Mouse (Mus musculus): ENCODE measurements around the gene Ccdc57.

The Ccdc57 gene

DNA sequence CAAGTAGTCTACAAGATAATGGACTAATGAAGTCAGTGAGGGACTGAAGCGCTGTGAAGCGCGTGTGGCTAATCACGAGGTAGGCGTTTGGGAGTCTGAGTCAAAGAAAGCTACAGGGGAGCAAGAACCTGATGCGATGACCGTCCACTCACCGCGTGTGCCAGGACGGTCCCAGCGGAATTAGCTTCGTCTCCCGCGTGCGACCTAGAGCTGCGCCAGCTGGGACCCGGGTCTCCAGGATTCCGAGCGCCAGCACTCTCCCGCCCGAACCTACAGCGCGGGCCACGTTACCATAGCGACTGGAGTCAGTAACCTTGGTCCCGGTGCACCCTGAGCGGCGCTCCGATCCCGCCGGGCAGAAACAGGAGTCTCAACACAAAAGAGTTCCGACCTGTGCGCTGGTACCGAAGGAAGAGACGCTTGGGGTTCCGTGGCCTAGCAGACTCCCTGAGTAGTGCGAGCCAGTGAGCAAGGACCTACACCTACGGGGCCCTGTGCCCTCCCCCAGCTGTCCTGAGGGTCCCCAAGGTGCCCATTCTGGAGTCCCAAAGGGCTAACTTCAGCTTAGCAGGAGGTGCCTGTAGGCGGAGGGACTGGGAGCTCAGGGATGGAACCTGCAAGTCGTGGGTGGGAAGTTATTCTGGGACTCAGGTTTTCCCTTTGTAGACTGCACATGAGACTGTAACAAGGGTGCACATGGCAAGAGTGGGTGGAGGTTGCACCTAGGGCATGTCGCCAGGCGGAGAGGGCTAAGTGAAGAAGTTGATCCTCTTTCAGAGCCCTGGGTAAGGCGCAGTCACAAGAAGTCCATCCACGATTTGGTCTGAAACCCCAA, at the start of gene Ccdc57:
Gene Ccdc57 (minus strand): TSS at position 309 of the 835 bp plus-strand sequence.
- DNase-seq: peak; percentile 88

DNA sequence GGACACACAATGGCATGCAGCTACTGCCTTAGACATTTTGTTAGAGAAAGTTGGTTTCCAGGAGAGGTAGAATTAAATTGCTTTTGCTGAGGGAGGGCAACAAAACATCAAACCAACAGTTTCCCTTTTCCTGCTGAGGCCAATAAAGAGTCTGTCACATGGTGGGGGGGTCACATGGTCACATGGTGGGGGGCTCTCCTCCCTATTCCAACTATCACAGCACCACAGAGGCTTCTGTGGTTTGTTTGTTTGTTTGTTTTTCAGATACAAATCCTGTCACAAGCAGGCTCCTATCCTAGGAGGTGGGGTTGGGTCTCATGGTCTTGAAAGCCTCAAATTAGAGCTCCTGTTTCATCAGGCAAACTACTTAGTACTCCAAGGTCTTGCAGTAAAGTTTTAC, 49.8 kb upstream of the Ccdc57 start:
- no peak for DNase-seq

DNA sequence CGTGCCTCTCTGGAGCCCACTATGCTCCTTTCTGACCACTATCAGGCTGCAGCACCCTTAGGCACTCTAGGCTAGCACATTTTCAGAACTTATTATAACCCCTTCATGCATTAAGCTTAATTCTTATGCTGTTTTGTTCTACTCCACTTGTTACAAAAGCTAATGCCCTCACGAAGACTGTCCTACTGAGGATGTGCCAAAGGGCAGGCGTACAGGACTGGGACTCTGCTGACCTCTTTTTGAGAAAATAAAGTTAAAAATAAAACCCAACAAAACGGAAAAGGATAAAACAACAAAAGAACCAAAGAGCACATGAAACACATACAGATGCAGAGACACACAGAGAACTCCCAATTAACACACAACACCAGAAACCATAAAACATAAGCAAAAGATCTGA, 49.0 kb upstream of the Ccdc57 start:
- no peak for DNase-seq

DNA sequence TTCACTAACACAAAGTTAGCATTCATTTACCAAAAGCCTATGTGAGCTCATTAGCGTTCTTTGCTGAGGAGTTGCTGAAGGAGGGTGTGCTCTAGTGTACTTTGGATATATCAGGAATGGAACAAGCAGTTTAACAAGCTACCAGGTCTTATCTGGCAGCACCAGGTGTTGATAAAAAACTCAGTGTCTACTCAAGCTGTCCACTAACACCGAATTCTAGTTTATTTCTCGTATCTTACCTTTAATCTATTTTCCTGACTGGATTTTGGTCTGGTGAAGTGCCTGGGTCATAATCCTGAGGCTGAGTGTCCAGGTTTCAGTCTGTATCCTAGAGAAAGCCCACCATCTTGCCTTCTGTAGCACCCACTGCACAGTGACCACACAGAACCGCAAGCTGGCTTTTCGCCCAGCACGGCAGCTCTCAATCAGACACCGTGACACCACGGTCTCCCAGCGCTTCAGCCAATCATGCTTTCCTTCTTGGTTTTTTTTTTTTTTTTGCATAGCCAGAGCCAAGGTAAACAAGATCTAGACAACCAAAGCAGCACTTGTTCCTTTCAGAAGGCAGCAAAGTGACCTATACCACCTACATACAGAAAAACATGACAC, 47.9 kb upstream of the Ccdc57 start:
- no peak for DNase-seq

DNA sequence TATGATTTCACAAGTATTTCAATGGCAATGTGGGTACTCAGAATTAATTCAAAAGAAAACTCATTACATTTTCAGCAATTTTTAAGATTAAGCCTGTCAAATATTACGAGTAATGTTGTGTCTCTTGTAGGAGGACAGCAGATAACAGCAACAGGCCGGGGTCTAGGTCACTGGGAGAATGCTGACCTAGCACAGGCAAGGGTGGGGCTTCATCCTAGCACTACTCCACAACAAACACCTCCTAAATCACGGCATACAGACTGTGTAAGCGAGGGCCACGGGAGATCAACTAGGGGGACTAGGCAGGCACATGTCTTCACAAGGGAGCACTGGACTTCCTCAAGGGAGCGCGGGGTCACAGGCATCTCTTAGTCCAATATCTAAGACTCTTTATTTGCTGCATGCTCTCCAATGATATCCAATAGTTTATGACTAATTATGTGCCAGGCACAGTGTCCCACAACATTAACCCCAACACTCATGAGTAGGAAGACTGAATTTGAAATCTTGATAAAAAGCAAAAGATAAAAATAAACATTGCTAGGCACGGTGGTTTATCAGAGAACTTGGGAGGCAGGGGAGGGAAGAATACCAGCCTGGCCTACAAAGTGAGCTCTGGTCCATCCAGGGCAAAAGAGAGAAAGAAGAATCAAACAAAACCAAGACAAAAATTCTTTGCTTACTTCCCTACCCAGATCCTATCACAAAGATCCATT, 47.2 kb upstream of the Ccdc57 start:
- DNase-seq: no peak

DNA sequence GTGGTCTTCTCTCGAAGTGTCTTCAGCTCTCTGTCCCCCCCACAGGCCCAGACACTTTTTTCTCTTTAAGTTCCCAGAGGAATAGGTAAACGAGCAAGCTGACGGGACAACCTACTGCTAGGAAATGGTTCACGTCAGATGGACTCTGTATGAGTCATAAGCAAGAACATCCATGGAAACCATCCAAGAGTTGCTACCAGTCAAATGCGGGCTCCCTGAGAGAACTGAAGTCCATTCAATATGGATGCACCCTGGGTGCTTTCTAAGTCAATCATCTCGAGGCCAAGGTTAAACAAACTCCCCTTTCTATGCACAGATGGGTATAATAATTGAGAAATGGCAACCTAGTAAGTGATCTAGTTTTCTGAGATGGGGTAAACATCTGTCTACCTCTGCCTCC, 40.6 kb upstream of the Ccdc57 start:
- no peak for DNase-seq

DNA sequence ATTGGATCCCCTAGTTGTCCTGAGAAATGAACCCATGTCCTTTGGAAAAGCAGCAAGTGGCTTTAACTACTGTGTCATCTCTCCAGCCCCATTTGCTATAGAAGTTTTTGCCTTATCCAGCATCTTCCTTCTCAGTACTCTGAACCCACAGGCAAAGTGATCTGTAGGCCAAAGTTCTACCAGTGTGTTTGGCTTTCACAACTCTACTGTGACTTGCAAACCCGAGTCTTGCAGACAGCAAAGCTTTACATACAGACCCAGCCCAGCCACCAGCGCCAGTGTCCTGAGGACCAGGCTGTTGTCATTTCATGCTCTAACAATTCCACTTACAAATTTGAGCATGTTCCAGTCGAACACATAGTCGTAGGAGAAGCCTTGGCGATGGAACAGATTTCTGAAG, 38.6 kb upstream of the Ccdc57 start:
- DNase-seq: no peak

DNA sequence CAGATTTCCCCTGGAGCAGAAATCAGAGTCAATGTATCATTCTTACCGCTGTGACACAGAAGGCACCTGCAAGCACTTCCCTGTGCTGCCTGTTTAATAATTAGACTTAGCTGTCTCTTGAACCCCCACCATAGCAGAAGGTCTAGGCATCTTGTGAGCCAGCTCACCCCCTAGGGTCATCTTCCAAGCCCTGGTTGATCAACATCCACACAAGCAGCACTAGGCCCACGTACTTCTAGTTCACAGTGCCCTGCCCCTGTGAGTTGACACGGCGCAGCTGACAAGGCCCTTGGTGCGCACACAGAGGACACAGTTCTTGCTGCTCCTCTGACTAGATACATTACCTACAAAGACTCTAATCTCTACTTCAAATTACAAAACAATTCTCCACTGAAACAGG, 37.1 kb upstream of the Ccdc57 start:
- DNase-seq: no peak

DNA sequence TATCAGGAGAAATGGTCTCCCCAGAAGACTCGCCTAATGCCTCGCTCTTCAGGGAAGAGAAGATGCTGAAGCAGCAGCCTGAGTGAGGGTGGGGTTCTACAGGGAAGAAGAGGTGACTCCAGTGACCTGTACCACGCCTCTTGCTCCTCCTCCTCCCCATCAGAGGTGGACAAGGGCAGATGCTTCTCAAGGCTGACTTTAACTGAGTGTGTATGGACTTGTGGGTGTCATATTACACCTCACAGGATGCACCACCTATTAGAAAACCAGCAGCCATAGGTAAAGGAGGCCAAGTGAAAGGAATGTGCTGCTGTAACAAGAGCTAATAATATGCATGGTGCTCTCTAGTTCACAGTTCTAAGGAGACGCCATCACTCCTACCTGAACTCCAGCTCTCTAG, 32.9 kb upstream of the Ccdc57 start:
- DNase-seq: no peak

DNA sequence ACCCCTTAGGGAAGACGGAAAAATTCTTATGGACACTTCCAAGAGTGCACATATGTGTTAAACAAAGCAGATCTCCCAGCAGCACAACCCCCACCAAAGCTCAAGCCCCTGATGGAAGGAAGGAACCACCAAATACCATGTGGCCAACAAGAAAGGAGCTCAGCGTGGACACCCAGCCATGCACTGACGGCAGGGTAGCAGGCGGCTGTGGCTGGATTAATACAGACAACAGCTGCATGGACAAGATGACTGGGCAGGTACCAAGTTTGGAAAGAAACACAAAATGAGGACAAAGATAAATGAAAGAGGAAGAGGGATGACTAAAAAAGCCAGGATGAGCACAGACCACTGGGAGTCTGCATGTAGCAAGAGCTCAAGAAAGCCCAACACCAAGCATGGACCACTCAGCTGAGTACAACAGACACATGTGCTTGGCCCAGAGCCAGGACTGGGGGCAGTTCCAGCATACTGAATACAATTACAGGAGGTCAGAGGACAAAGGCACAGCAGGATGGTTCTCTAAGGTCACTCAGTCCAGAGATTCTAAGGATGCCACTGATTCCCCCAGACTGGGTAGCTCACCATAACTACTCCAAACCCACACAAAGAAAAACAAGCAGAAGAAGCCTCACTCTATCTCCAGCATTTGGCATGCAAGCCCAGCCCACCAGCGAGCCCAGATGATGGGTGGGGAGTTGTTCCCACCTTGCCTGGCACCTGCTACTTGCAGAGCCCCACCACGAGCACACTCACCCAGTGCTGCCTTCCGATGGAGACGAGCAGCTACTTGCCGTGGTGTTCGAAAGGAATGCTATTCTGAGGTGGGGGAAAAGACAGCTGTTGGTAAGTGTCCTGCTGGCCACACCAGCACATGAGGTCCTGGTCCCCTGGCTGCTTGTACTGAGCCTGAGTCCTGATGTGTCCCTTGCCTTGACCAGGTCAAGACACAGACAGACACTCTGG, 31.8 kb upstream of the Ccdc57 start:
- no peak for DNase-seq

DNA sequence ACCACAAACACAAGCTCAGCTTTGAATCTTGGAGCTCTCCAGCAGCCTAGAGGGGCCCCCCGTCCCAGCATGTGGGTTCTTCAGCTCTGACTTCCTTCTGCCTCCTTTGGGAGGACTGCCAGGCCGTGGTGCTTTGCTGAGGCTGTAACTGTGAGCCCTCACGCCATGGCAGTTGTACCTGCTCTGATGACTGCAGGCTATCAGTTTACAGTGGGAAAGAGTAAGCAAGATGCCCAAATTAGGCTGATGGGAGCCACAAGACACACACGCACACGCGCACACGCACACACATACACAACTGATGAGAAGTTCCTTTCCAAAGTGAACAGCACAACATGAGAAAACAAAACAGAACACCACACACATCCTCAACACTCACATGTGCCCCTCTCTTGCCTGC, 30.2 kb upstream of the Ccdc57 start:
- no peak for DNase-seq

DNA sequence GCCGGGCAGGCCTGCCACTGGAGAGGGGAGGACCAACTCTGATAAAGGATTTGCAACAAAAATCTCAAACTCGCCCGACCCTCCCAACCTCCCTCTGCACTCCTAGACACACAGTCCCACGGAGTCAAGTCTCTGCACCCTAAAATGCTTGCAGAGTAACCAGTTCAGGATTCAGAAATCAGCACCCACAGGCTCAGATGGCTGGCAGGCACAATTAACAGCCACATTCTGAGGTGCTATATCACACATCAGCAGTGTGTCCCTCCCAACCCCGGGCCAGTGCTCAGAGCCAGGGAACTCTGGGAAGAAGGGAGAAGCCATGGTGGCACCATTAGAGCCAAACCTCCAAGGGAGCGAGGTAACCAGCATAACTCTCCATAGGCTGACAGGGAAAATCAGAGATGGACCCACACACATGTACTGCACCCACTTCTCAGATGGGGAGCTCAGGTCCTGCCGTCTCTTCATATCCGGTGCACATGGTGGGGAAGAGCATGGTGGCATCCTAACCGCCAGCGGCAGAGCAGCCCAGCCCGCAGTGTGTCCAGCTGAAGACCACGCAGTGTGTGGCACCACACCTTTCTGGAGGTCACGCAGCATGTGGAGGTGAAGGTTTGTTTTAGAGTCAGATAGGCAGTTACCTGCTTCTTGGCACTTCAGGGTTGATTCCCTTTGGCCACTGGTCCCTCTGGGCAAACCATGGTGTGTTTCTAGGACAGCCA, 29.5 kb upstream of the Ccdc57 start:
- no peak for DNase-seq

DNA sequence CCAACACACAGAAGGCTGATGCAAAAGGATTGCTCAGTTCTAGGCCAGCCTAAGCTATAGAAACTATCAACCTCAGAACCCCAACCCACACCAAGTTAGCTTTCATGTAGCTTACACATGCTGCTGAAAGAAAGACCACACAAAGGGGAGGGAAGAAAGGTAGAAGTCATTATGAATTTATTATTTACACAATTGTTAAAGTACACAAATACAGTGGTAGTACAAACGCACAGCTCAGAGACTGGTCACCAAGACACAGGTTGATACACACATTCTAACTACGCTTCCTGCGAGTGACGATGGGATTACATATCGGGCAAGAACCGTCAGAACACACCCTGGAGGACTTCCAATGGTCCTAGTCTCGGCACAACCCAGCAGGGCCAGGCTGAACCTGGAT, 28.9 kb upstream of the Ccdc57 start:
- DNase-seq: no peak

DNA sequence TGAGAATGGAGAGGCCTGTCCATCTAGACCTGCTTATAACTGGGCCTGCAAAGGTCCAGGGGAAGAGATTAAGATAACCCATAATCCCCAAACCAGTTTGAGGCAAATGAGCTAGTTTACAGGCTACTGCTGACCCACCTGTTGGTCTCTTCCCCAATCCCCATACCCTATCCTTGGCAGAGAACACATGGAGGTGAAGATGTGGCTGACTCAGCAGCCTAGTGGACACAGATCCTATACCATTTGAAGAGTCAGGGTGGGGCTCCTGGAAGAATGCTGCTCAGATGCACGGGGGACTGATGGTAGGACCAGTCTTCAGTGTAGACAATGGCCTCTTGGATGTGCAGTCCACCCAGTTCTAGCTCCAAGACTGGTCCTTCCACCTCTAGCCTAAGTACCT, 27.6 kb upstream of the Ccdc57 start:
- no peak for DNase-seq

DNA sequence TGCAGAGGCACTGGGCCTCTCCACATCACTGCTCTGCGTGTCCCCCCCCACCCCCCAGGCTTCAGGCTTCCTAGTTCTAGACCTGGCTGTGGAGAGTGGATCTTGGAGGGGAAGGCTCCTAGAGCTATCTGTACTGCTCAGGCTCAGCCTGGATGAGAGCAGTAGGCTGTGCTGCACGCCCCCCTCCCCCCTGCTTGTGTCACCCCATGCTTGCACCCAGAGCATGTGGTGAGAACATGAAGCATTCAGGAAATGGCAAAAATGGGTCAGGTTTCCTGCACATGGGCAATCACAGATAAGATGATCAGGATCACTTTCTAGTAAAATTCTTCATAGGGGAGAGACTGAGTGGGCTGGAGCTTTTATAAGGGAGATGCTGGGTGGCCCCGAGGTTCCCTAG, 26.9 kb upstream of the Ccdc57 start:
- DNase-seq: peak; percentile 52

DNA sequence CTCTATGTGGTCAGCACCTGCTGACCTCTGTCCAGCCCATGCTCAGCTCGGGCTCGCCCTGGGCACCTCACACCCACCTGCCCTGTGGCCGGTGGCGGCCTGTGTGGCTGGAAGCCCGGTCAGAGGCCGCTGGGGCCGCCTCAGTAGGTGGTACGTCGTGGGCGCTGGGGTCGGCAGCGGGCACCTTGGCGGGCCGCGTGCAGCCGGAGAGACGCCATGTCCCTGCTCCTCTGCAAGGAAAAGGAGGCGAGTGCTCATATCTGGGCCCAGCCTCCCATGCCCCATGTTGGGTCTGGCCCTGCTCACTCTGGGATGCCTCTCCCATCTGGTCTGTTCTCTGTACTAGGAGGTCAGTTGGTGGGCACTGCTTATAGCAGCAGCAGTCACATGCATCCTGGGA, 26.4 kb upstream of the Ccdc57 start:
- DNase-seq: no peak

DNA sequence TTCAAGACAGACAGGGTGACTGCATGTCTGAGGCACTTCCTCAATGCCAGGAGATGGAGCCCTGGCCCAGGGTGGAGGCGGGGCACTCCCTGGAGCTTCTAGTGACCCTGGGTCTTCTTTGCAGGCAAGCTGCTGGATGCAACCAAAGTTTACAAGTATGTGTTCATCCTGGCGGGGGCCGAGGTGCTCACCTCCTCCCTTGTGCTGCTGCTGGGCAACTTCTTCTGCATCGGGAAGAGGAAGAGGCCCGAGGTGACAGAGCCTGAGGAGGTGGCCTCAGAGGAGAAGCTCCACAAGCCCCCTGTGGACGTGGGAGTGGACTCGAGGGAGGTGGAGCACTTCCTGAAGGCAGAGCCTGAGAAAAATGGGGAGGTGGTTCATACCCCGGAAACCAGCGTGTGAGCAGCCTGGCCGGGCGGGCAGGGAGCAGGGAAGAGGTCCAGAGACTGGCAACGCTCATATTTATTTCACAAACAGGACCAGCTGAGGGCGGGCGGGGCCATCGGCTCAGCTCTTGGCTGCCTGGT, 25.1 kb upstream of the Ccdc57 start:
- no peak for DNase-seq

DNA sequence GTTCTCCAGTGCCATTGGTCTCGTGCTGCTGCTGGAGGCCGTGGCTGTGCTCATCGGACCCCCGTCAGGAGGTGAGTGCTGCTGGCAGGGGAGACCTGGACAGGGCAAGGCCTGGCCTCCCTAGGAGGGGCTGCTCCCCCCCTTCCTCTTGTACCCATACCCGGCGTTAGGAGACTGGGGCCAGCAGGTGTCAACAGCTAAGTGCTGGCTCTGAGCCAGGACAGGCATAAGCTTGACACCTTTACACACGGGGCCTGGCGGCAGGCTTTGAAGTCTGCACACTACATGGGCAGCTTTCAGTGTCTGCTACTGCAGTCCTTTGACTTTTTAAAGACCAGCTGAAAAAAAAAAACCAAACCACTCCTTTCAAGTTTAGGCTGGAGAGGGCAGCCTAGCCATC, 24.4 kb upstream of the Ccdc57 start:
- DNase-seq: no peak

DNA sequence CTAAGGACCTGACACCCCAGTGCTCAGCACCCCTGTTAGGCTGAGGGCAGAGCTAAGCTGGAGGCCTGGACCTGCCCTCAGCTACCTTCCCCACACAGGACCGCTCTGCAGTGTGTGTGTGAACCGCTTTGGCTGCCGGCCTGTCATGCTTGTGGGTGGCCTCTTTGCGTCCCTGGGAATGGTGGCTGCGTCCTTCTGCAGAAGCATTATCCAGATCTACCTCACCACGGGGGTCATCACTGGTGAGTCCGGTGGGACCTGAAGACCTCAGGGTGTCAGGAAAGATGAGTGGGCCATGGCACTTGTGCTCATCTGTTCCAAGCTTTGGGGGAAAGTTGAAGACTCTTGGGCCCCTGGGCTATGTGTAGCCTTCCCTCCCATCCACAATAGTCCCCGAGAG, 23.0 kb upstream of the Ccdc57 start:
- DNase-seq: no peak

DNA sequence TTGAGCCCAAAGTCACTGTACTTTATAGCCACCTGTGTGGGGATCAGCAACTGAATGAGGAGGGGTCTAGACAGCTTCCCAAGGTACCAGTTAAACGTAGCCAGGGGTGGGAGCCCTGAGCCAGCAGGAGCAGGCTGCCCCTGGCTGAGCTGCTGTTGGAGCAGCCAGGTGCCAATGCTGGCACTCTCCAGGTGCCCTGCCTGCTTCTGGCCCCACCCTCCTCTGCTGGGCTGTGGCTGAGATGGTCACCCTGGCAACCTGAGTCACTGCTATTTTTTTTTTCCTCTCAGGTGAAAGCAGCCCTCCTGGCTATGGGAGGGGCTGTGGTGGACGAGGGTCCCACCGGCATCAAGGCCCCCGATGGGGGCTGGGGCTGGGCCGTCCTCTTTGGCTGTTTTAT, 22.3 kb upstream of the Ccdc57 start:
- no peak for DNase-seq

DNA sequence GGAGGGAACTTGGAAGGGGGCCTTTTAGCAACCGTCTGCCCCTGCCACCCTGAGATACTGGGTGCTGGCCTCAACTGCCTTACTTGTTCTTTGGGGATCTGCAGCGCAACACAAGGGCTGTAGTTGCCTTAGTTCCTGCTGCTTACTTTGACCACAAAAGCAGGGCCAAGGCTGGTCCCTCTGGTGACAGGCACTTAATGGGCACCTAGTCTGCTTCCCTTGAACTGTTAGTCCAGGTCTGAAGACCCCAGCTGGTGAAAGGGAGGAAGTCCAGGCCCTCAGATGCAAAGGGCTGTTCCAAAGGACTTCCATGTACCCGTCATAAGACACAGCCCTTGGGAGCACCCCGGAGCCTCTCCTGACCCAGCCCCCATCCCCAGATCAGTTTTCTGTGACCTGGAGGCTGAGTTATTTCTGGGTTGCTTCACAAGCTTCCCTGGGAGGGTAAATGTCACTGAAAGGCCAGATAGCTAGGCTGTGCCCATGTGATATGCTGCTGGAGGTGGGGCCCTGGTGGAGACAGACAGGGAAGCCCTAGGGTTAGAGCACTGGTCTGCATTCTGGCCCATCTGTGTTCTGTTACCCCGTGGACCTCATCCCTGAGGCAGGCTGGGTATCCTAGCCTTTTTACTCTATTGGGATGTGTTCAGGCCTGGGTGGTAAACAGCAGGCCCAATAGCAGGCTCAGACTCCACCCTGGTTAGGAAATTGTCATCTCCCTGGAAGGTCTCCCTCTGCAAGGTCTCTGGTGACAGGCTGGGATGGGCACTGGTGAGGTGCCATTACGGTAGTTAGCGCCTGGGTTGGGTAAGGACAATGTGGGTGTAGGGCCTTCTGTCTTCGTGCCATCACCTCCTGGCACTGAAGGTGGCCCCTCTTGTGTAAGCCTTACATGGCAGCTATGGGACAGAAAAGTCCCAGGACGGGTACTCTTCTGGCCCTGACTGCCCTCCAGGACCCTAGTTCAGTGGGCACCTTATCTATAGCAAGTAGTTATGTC, 19.4 kb upstream of the Ccdc57 start:
- DNase-seq: no peak

Measured in thymus, postnatal 4 days (tissue).